Mouse (Mus musculus) small intestine, adult 2 months (tissue): ENCODE measurements around the gene Hist2h2aa1.

Source experiments
- CTCF ChIP-seq: fragments of 200-500 bp; IDR thresholded peaks from 2 replicates; pipeline ENCODE4 v1.5.1; 2012; ENCODE audit warnings: low read depth, mild to moderate bottlenecking, control low read depth, inconsistent platforms, low read length, moderate library complexity, mixed read lengths; ENCODE audit not compliant: insufficient replicate concordance, insufficient read length; ENCODE audit errors: extremely low read depth
- POLR2A ChIP-seq: fragments of 200-500 bp; IDR thresholded peaks from 2 replicates; pipeline ENCODE4 v1.6.1; 2012; ENCODE audit warnings: low read depth, mild to moderate bottlenecking, control low read depth, inconsistent platforms, low read length, moderate library complexity

DNA sequence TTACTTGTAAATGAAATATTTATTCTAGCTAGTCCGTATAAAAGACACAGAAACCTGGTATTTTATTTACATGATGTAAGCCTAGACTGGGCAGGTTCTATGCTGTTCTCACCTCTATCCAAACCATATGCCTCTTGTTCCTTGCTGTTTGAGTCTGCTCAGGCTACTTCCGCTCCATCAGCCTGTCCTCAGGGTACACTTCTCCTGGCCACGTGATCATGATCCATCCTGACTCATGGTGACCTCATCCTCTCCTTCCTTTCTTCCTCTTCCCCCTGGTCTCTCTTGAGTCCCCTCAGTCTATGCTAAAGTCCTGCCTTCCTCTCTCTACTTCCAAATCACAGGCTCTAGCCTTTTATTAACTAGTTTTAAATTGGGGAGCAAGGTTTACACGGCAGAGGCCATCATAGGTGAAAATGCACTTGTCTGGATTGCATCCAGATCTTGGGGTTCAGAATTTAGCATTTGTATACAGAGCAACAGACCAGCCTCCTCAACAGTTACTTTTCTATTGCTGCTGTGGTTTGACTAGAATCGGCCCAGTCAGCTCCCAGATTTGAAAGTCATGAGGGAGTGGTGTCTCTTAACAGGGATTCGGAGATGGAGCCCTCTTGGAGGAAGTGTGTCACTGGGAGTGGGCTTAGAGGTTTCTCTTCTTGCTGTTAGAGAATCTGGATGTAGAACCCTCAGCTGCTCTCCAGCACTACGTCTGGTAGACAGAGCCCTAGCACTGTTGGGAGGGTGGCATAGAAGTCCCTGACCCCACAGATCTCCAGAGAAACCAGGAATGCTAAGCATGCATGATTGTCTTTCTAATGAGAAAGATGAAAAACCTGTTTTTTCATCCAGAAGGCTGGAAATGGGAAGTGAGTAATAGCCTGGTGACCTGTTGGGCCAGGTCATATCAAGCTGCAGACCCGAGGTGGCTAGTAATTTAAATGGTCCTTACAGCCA is 18.3 kb upstream of the Hist2h2aa1 start:
- TF ChIP-seq CTCF, result no peak
- TF ChIP-seq POLR2A, result no peak
